Mouse (Mus musculus): ENCODE measurements at regions not wholly inside any gene's neighbourhood (a gene's known extent, or its start where the extent isn't known, plus 50 kb on each side); places are given as distances from the start of the nearest gene placed in this dataset.

DNA sequence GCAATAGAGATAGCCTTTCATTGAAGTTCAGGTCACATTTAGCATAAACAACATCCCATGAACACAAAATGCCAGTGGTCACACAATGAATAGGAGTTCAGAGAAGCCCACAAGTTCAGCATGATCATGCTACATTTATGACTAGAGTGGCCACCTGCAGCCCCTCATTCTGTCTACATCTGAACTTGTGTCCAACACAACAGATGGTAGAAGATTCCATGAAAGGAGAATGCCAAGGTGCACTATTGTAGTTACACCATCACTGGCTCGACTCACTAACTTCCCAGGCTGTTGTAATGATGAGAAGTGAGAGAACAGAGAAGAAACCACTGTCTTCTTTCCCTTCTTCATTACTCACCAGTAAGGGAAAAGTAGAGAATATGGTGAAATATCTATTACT is 353.0 kb downstream of the Ets1 start:
- no peak for TF ChIP-seq CTCF (IDR thresholded peaks at IDR 0.05; ENCODE audit: low read depth)
- TF ChIP-seq EP300 (optimal IDR thresholded peaks at IDR 0.05), result no peak

Data from stomach, postnatal 0 days (tissue).